Mouse (Mus musculus) cerebellum, postnatal 4 days (tissue): ENCODE data around the gene Metap1.

Experiments used
- DNase-seq, 2 experiments: peaks; one replicate each; pipeline ENCODE4 v3.0.0; 2022; ENCODE audit warnings: low spot score in 2 of 2, mixed read lengths in 1 of 2

Gene Metap1

DNA sequence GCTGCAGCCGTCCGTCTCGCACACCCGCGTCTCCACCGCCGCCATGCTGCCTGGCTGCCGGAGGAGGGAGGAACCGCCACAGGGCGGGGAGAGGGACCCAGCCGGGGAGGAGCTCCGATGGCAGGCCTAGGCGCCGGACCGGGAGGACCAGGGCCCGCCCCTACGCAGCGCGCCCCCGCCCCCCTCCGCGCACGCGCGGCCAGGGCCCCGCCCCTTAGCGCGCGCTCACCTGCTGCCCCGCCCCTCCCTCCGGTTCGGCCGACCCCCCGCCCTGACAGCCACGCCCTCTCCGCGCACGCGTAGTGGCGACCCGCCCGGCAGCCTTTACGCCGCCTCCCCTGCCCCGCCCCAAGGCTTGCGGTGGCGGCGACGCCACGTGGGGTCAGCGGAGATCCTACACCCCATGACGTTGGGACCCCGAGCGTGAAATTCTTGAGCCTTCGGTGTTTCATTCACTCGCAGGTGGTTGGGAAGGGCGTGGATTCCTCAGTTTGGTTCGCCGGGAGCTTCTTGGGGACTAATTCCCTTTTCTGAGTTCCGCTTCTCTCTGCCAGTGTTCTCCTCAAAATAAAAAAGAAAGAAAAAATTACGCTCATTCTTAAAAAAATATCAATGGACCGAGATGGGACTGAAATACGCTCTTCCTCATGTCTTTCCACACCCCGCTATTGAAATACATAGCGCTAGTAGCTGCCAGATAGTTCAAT, at the start of gene Metap1:
Gene Metap1 (minus strand): TSS at position 189 of the 707 bp plus-strand sequence.
- DNase-seq = peak; percentile 96

DNA sequence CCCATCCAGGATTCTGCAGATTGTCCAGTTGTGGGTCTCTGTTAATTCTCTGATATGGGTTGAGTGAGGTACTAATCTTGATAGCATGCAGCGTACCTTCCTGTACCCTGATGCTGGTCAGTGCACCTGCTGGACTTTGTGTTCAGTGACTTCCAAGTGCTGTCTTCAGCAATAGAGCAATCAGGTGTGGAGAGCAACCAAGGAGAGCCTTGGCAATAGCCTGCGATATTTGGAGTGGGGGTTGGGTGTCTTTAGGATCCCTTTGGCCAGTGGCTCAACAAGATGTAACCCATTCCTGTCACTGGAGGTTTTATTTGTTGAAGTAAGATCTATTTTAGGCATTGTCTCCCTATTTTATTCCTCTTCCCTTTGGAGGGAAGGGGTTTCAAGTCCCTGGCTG, 46.7 kb upstream of the Metap1 start:
- no peak for DNase-seq

DNA sequence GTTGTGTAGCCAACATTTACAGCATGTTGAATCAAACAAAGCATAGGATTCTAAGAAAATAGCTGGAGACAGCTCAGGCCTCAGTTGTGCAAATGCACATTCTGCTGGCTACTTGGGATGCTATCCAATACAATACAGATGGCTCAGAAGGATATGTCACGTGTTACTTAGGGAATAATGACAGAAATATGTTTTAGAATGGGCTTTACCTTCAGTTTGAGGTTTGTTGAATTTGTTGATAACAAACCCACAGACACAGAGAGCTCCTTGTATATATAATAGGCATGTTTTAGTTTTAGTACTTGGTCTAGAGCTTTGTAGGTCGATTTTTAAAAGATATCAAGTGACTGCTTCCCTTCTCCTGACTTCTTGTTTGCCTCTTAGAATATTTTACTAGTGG, 43.4 kb upstream of the Metap1 start:
- DNase-seq = no peak

DNA sequence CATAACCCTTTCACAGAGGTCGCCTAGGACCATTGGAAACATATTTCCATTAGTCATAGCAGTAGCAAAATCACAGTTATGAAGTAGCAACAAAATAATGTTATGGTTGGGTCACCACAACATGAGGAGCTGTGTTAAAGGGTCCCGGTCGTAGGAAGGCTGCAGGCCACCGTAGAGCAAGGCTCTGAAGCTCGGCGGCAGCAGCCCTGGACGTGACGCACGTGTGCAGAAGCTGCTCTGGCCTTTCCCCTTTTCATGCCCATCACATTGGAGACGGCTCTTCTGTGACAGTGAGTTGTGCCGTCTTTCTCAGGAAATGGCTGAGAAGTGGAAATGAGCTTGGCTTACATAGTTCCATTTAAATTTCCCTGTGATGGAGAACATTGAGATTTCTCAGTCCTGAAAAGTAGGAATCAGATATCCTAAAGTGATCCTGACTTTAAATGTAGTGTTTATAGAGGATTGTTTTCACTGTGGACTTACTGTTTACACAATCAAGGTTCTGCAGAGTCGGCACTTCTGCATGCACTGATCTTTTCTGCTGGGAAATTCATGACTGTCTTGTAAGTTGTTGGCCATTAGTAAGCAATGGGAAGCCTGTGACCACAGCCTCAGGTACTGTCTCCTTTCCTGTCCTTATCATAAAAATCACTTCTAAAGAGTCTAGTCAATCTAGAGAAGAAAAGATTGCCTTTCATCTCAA, 42.3 kb upstream of the Metap1 start:
- no peak for DNase-seq

DNA sequence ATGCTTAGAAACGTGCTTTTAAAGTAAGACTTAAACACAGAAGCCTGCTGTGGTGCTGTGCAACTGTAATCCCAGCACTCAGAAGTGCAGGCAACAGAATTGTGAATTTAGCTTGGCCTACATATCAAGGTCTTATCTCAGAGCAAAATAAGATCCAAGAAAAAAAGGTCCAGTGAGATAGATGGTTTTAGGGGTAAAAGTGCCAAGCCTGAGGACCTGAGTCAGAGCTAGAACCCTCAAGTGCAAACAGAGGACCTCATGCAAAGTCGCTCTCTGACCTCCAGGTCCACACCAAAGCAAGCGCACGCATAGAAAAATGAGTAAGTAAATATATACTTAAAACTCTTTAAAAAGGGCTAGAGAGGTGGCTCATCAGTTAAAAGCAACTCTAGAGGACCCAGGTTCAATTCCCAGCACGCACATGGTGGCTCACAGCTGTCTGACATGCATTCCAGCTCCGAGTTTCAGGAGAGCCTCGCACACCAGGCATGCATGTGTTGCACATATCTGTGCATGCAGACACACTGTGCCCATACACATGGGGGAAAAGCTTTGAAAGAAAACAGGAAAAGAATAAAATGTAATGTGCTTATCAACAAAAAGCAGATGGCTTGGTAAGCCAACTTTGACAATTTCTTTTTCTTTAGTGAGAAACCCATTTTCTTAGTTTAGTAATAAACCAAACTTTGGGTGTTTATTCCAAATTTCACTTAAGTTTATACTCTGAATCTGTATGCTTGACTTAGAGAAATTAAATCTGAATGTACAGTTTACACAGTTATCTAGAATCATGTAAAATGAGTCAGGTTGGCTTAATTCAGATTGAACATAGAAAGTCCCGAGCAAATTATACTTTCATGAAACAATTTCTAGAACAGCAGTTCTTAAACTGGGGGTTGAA, 41.5 kb upstream of the Metap1 start:
- no peak for DNase-seq

DNA sequence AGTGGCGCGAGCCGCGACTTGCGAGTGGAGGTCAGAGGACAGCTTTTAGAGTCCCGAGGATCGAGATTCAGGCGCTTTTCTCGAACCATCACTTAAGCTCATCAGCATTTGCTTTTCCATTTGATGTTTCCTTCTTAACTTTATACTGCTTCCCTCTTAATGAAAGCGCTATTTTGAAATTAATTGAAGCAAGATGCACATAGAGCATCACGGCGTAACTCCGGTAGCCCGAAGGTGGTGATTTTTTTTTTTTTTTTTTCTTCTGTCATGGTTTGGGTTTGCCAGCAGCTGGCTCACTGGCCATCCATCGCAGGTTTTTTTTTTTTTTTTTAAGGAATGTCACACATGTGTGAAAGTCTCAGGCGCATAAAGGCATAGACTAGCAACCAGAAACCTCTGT, 39.0 kb upstream of the Metap1 start:
- DNase-seq = no peak

DNA sequence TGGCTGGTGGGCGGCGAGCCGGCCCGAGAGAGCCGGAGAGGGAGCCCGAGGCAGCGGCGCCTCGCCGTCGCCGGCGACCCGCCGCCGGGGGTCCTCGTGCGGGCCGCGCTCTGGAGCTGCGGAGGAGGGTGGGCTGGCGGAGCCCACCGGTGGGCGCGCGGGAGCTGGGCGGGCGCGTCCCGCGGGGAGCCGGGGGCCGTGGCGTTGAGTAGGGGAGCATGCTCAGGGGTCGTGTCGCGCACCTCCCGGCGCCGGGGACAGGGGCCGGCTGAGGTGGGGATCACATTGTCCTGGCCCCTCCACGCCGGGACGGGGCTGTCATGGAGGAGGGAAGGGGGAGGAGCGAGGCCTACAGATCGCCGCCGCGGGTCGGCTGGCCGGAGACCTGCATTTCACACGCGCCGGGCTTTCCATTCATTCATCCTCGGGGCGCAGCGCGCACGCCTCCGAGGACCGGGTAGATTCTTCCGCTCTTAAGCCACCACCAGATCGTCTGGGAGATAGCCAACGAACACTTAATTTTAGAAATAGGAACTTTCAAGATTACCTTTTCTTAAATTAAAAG, 38.4 kb upstream of the Metap1 start:
- peak; percentile 40 to 70 for DNase-seq

DNA sequence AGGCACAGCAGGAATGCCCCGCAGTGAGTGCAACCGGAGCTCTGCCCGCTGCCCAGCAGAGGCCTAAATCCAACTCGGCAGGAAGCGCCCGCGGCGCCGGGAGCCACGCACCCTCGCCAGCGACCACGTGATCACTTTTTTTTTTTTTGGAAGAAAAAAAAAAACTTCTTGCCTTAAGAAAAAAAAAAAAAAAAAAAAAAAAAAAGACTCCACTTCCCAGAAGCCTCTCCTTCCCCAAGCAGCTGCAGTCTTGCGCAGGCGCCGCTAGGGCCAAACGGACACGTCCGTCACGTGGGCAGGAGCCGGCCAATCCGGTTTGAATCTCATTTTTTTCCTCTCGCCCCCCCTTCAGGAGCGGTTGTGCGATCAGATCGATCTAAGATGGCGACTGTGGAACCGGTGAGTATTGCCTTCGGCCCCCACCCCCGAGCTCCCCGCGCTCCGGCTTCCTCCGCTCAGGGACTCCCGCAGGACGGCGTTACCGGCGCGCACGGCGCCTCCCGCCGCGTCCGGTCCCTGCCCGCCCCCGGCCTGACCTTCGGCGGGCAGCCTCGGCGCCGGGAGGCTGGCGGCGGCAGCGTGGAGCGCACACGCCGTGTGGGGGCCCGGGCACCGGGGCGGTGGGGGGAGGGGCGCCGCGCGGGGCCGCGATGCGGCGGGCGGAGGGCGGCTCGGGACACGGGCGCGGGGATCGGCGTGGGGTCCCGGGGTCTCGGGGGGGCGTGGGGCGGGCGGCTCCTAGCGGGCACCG, 37.8 kb upstream of the Metap1 start:
- peak; percentile 90 to 95 for DNase-seq

DNA sequence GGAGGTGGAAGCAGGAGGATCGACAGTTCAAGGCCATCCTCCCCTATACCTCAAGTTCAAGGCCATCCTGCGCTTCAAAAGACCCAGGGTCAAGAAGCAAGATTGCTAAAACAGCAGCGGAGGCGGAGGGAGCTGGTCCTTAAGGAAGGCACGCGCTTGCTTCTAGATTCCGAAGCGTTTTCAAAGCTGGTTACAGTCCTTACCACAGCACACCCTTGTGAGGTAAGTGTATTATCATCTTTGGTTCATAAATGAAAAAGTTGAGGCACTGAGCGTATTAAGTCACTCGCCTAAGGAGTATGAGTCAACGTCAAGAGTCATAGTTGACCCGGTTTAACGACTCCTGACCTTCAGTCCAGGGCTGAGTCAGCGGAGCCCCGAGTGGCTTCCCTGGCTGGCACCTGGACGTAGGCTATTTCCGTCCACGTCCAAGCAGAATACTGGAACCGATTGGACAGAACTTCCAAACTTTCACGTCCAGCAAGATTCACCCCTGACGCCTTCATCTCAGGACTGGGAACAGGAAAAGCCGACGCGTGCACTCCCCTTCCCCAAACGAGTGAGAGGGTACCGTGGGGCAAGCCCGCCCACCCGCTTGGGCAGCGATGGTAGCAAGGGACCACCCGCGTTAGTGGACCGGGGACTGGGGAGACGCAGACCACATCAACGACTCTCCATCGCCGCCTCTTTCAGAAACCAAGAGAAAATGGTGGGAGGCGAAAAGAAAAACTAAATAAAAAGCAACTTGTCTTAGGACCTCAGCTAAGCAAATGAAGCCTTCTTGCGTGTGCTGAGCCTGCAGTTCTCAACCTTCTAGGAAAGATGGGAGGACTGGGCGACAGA, 37.0 kb upstream of the Metap1 start, which contains the start of gene Eif4e:
Gene Eif4e (plus strand): TSS at position 107 of the 843 bp plus-strand sequence.
- peak in 1 of 2 experiments; percentile 23 for DNase-seq

DNA sequence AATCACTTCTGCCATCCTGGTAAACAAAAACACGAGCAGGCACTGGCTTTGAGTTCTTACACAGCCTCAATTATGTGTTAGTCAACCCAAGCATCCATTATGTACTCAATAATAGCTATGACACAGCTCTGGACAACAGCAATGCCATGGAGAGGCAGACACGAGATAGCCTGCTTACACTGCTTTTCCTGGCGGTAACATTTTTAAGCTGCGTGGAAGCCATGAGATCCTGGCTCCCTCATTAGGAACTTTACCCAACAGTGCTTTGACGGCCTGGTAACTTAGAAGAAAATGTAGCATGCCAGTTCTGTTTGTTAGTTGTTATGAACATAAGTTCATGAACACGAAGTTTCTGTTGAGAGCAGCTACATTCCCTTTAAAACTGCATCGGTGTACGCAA, 36.2 kb upstream of the Metap1 start:
- no peak for DNase-seq

DNA sequence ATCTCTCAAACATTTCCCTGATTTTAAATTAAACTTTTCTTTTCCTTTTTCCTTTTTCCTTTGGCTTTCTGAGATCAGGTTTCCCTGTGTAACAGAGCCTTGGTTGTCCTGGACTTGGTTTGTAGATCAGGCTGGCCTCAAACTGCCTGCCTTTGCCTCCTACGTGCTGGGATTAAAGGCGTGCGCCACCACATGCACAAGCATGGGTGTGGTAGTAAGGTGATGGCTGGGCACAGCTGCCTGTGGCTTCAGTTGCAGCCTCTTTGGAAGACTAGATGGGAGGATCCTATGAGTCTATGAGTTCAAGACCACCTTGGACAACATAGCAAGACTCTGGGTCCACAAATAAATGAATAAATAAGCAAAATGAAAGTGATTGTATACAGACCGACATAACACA, 34.6 kb upstream of the Metap1 start:
- DNase-seq = no peak

DNA sequence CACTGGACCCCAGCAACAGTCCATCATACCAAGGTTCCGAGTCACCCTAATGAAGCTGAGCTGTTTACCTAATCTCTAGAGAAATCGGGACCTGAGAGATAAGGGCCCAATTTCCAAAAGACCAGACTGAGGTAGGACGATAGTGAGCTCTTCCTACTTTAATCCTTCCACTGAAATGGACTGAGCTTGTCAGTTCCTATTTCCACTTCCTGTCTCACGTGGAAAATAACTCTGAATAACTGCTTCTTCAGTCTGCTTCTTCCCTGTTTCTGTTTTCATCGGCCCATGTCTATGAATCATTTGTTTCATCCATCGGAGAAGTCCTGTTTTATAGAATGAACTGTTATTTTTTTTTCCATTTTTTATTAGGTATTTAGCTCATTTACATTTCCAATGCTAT, 29.9 kb upstream of the Metap1 start:
- no peak for DNase-seq

DNA sequence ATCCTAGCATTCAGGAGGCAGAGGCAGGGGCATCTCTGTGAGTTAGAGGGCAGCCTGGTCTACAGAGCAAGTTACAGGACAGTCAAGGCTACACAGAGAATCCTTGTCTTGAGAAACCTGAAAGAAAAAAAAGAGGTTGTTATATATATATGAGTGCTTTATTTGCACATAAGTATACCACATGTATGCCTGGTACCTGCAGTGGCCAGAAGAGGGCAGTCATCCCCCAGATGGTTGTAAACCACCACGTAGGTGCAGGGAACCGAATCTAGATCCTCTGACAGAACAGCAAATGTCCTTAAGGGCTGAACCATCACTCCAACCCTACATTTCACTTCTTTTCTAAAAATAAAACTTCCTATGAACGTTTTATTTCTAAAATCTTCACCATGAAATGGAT, 28.6 kb upstream of the Metap1 start:
- DNase-seq = no peak

DNA sequence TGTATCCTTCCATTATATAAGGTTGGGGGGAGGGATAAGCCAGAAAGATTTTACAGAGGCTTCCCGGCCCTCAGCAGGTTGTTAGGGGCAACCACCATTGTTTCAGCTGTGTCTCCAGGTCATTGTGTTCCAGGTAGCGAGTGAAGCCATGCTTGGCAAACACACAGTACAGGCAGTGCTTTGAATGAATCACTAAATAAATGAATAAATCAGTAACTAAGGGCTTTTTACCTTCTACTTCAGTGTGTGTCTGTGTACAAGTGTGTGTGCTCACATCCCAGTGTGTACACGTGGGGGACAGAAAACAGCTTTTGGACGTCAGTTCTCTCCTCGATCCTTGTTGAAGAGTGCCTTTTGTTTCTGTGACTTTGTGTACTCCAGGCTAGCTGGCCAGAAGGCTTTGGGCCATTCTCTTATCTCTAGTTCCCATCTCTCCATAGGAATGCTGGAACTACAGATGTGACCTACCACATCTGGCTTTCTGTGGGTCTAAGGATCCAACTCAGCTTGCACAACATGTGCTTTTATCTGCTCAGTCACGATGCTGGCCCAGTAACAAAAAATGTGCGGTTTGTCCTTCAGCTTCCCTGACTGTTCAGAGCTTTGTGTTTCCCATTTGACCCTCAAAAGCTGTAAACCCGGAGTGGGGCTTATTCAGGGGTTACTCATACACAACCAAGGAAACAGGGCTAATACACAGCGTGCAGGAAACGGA, 26.5 kb upstream of the Metap1 start:
- no peak for DNase-seq

DNA sequence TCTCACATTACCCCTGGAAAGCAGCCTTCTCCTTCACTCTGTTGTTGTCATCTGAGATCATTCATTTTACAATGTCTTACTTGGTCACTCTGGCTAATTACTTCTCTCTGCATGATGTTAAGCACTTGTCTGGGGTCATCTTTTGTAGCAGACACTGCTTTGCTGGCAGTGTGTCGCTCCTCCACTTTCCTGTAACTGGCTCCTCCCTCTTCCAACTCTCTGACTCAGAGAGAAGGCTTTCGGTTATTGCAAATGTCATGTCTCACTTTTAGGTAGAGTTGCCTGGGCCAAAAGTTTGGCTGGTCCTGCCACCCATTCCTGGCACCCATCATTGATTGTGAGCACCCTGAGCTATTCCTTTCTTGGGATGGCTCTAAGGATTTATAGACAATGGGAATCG, 25.4 kb upstream of the Metap1 start:
- DNase-seq = no peak

DNA sequence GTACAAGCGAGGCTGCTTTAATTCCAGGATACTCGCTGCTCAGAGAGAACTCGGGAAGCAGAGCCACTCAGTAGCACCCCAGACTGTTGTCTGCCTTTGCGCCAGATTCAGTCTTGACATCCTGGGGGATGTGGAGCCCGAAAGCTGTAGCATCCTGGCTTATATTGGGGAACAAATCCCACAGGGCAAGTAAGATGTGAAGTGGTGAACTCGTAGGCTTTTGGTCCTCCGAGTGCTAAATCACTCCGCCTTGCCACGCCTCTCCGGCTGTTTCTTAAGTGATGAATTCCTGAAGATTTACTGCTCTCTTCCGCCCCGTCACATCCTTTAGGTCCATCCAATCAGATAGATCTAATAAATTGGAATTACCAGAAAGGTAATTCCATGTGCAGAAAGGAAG, 23.9 kb upstream of the Metap1 start:
- DNase-seq = no peak

DNA sequence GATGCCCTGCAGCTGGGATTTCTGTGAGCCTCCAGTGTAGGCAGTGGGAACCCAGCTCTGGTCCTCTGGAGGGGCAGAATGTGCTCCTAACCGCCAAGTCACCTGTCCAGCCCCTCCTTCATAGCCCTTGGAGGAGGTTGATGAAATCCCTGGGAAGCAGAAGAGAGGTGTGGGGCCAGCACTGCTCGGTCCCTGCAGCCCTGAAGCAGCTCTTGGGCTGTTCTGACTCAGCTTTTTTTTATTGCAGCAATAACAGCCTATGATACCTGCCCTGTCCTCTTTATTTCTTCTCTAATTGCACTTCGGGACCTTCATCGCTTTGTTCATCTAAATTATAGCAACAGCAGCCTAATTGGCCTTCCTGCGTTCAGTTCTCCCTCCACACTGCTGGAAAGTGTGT, 21.2 kb upstream of the Metap1 start:
- no peak for DNase-seq

DNA sequence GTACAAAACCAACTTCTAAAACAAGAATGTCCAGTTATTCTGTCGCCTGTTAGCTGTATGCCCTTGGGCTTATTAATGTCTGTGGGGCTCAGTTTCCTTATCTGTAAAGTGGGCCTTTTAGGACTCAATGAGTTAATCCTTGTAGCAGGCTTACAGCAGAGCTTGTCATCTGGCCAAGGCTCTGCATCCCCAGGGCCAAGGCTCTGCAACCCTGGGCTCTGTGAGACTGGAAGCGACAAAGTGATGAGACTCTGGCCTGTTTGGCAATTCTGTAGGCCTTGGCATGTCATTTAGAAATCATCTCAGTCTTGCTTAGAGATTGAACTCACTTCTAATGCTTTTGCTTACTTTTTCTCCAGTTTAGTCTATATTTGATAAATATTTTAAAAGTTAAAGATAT, 20.3 kb upstream of the Metap1 start:
- DNase-seq = no peak

DNA sequence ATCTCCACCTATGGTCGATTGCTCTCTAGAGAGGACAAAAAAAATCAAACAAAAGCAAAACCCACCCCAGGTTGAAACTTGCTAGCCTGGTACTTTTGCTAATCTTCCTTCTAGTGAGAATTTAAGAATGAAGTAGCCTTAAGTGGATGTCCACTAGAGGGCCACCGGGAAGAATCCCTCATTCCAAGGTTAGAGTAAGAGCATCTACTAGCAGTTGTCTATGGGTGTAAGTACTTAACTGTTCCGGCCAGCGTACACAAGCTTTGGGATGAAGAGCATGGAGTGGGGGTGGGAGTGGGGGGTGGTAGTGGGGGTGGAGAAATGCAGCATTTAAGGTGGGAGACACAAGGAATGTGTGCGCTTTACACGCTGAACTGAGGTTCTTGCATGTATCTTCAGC, 17.4 kb upstream of the Metap1 start:
- DNase-seq = peak in 1 of 2 experiments; percentile 26

DNA sequence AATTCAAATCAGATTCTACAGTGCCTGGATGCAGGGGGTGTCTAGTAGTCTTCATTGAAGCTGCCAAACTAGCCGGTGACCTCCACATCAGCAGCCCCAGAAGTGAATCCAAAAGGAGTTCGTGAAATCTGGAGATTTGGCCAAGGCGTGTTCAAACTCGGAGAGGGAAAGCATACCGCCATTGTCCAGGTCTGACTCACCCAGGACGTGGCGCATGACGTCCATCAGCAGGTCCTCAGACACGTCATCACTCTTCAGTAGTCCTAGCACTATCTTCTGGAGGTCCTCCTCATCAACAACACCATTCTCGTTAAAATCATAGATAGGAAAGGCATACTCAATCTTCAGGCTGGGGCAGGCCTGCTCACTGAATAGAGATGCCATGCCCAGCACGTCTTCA, 14.4 kb upstream of the Metap1 start:
- no peak for DNase-seq
